Mouse (Mus musculus) right cerebral cortex, adult 18-20 months (tissue): ENCODE data around the gene Prokr1.

Source experiments
- DNase-seq: peaks from one replicate; pipeline ENCODE4 v3.0.0; 2022; ENCODE audit warnings: mixed read lengths

Gene Prokr1

DNA sequence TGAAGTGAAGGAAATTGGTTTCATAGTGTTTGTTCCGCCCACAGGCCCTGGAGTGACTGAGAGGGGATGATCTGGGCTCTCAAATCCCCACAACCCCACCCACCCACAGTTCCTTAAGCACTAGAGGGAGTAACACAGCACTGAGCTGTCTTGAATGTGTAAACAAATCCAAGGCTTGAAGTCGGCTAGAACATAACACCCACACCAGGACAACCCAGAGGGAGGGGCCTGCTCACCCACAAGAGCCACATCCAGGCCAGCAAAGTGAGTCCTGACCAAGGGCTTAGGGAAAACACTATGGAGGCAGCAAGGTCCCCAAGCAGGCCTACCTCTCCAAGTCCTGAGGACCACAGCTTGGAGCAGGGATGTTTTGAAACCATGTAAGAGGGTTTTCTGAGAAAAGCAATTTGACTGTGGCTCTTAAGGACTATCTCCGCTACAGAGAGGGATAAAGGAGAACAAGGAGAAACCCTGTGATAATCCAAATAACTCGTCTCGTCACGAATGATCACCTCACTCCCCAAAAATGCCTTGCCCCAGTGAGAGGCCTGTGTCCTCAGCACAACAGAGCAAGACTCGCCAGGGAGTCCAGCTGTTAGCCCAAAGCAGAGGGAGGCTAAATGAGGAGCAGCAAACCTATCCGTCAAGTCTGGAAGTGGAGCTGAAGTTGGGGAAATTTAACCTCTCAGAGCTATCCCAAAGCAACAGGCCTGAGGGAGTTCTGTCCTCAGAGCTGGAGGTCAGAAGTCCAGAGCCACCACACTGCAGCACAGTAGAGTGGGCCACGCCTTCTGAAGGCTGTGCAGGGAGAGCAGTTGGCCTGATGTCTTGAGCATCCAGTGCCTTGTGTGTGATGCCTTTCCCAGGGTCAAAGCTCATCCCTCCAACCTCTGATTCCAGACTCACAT, 22.6 kb downstream of the Prokr1 start:
- no peak for DNase-seq

DNA sequence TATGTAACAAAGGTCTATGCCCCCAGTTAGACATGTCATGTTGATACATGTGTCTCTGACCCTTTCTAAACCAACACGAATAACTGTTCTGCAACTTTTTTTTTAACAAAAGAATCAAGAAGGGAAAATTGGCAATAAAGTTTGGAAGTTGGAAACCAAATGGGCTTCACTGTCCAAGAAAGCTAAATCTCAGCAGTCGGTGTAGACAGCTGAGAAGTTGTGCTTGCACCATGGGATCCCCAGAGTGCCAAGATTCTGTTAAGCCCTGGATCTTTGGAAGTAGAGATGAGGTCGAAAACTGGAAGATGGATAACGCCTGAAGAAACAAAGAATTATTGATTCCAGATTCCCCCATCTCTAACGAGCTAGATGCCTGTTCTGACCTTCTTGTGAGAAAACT, 25.4 kb downstream of the Prokr1 start:
- DNase-seq = no peak

DNA sequence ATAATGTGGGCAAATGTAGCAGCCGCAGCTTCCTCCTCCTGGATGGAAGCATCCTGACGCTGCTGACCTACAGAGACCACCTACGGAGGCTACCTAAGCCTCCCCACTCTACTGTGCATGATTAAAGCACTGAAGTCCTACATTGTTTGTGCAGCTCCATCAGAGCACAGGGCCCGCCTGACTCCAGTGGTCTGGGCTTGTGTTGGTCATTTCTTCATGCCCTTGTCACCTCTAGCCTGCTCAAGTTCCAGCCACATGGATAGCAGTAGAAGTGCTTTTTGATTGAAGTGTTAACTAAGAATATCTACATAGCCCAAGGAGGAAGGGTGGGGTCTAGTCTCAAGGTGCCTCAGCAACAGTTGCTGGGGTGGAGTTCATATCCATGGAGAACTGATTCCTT, 26.2 kb downstream of the Prokr1 start:
- no peak for DNase-seq

DNA sequence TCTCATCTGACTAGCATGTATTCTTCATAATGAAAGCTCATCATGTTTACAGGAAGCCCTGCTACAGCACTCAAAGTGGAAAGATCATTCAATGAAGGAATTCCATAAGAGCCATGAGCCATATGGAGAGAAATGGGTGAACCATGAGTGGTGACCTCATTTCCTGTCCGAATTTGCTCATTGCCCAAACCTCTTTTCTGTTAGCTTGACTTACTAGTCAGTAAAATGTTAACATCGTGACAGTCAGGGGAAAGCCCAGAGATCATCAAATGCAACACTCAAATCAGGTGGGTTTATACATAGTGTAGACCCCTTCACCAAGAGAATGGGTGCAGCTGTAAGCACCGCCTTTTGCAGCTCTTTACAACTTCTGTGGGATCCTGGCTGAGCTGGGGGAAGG, 36.8 kb downstream of the Prokr1 start:
- DNase-seq = no peak

DNA sequence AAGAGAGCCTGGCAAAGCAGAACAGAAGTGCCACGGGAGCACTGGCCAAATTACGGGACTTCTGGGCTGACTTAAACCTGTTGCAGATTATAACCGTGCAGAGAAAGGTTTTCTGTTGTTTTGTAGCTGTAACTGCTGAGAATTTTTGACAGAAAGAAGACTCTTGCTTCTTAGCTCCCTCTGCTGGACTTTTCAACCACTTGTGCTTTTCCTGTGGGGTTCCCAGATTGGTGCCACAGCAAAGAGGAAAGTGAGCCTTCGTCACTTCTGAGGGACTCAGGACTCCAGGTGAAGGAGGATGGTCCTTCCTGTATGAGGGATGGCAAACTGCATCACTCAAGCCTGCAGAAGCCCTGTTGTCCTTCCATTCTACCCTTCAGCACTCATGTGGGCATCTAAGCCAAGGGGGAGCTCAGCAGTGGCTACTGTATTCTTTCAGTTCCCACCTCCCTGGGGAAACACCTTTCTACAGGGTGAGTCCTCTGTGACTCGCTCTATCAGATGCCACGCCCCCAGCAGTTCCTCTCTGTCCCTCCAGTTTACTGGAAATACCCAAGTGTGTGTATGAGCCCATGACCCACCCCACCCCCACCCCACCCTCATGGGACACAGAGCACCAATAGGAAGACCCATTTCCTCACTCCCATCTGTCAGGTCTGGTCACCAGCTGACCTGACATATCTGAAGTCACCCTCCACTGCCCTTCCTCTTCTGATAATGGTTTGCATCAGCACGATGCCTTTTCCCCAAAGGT, 38.3 kb downstream of the Prokr1 start:
- DNase-seq = no peak

DNA sequence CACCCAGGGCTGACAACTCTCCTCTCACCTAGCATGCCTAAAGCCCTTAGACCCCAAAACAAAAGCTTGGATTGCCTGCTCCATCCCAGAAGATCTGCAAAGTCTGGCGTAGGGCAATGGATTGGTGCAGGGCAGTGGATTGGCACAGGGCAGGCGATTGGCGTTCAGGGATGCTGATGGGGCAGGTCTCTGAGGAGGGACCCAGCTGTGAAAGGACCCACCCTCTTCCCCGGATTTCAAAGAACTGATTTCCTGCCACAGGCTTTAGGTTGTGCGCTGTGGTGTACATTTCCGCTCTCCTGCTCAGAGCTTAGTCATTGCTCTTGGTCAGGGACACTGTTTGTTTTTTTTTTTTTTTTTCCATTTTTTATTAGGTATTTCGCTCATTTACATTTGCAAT, 42.7 kb downstream of the Prokr1 start:
- DNase-seq = no peak

DNA sequence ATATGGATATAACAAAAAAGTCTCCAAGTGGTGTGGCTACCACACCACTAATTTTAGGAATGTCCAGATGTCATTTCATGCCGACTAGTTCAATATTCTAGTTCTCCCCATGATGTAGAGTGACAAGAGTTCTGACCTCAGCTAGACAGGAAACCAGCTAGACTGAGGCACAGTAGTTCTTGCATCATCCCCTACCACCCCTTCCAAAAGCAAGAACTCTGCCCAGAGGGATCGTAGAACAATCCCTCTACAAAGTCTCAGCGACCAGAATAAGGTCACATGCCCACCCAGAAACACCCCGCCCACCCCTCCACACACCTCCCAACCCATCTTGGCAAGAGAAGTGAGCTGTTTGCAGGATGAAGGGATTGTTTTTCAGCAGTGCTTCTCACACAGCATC, 43.1 kb downstream of the Prokr1 start:
- no peak for DNase-seq

DNA sequence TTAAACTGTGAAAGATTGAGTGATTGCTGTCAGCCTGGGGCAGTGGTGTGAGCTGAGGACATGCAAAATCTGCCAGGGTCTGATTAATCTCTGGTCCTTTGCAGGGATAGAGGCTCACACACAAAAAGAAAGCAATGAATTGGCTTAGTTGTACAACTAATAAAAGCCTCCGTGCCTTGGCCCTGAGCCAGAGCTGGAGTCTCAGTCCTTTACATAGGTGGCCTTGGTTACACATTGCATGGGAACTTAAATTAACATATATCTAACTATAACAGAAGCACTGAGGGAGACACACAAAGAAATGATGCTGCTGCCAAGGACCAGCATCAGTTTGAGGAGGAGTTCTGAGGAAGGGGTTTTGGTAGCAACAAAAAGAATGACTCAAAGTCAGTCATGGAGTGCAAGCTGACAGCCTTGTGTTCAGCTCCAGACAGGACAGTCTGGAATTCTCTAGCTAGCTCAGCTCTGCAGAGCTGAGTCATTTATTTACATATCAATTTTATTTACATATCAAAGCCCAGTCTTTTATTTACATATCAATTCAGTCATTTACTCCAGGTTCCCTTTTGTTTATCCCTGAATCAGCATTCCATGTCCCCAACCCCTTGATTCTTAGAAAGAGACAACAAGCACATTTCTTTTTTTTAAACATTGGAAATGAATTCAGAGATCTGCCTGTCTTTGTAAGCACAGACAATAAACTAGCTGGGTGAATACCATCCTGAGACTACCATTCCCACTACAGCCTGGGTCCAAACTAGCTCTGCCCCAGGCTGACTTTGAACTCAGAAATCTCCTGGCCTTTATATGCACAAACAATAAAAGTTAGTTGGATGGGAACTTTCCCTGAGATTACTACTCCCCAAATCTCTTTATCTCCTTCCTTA, 45.0 kb downstream of the Prokr1 start:
- no peak for DNase-seq

DNA sequence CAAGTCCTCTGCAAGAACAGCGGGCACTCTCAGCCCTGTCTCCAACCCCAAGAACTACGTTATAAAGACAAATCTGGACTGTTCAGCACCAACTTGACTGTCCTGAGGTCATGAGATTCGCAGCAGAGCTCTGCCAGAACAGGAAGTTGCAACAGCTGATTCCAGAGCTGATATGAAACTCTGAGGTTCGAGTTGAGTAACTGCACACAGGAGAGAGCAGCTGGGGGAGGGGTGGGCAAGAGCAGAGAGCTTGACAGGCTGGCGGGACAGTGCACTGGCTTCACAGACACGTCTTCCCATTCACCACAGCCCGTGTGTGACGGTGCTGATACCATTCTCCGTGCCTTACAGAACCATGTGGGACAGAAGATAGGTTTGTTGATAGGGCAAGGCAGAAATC, 48.5 kb downstream of the Prokr1 start:
- DNase-seq = no peak

DNA sequence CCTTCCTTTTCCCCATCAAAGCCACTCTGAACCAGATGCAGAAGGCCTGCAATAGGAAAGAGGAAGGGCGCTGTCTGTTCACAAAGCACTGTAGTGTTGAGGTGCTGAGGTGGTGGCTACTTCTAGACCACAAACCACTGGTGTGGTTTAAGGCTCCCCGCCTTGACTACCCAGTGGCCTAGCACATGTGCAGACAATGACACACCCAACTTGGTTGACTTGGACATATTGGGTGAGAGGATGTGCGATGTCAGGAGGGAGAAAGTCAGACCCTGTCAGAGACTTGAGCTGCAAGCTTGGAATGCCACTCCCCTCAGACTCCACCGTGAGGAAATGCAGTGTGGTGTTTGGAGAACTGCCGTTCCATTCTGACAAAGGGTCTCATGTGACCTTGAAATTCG, 49.4 kb downstream of the Prokr1 start:
- DNase-seq = no peak

DNA sequence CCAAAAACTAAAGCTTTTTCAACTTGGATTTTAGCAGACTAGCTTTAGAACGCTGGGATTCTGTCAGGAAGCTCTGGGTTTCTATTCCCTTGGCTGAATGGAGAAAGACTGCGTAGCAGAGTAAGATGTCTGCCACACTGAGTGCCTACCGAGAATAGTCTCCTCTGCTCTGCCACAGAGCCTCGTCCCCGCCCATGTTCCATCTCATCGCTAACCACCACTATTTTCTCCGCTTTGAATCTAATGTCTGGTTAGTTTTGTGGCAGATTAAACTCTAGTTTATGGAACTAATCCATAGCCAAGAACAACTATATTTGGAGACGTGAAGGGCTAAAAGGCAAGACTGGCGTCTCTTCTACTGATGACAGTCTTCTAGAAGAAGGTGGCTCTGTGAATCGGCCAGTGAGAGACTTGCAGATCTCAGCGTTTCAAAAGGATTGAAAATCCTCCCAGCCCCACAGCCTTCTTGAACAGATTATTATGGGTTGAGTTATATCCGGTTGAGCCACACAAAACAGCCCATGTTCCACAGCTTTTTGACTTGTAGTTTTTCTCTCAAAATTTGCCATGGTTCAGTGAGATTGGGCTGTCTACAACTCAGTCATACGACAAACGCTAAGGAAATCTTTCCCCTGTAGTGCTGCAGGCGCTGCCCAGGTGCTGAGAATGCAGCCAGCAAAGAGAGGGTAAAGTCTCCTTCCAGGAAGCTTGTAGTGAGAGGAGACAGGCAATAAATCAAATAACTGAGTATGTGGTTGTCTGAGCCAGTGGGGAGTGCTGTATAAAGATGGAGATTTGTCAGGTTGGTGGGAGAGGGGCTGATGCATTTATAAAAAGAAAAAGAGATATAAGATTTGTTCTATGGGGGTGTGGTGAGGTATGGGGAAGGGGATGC, 51.9 kb downstream of the Prokr1 start:
- no peak for DNase-seq

DNA sequence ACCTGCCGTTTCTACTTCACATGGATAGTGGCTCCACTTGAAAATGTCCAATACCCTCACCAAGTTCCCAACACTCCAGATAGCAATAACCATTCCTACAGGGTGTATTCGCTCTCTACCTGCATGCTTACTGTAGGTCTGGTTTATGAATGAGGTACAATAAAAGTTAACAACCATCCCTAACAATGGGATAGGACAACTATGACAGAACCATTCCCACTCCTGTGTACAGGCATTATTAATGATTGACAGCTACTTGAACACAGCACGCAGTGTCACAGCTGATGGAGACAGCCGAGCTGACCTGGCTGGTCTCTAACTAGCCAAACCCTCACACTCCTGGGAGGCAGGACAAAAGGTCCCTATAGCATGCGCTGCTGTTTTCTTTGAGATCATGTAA, 52.9 kb downstream of the Prokr1 start:
- no peak for DNase-seq

DNA sequence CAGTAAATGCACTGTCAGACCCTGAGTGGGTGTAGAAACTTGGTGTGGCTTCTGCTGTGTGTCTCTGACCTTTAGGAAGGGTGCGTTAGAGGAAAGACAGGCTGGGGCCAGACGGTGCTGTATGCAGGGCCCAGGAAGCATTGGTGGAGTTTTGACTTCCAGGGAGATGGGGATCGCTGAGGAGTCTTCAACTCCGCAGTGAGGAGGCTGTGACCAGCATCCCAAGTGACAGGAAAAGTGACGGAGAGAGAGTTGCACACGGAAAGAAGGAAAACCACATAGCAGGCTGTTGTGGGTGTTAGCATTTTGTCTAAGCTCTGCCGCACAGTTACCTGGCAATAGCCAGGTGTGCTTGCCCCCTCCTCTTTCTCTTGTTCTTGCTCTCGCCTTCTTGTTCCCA, 54.3 kb downstream of the Prokr1 start:
- DNase-seq = no peak

DNA sequence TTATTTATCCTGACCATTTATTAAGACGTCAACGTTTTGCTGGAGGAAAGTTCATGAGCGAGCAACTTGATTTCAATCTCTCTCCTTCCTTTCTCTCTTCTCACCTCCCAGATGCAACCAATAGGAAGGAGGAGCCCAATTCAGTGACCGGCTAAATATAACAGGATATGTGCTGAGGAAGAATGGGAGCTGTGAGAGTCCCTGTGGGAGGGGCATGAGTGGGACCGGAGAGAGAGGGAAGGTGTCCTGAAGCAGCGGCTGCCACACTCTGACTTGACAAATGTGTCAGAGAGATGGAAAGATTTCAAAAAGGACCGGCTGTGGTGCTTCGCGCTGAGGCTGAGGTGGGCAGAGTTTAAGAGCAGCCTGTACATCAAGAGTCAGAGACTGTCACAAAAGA, 54.9 kb downstream of the Prokr1 start:
- DNase-seq = peak; percentile 75

DNA sequence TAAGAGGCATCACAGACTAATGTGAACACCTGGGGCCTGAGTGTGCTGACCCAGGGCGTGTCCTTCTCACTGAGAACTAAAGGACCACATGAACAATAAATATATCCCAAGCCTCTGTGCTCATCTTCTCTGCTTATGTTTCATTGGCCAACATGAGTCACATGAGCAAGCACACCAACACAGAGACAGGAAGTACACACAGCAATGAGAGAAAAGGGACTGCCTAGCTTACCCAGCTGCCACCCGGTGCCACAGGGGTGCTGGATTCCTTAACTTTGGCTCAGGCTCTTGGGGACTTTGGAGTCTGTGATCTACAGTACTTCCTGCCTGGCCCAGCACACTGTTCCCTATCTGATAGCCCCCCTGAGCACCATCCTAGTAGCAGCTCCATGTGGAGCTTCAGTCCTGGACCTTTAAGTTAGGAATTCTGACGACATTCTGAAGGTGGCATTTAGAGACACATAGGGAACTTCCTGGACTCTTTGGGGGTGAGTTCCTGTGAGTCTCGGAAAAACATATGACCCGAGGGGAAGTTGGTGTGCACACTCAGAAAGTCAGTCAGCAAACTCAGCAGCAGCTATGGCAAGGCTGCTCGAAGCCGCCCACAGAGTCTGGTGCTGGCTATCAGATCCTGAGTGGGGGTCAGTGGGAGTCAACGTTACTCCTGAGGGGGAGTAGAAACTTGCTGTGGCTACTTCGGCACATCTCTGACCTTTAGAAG, 55.5 kb downstream of the Prokr1 start:
- no peak for DNase-seq

DNA sequence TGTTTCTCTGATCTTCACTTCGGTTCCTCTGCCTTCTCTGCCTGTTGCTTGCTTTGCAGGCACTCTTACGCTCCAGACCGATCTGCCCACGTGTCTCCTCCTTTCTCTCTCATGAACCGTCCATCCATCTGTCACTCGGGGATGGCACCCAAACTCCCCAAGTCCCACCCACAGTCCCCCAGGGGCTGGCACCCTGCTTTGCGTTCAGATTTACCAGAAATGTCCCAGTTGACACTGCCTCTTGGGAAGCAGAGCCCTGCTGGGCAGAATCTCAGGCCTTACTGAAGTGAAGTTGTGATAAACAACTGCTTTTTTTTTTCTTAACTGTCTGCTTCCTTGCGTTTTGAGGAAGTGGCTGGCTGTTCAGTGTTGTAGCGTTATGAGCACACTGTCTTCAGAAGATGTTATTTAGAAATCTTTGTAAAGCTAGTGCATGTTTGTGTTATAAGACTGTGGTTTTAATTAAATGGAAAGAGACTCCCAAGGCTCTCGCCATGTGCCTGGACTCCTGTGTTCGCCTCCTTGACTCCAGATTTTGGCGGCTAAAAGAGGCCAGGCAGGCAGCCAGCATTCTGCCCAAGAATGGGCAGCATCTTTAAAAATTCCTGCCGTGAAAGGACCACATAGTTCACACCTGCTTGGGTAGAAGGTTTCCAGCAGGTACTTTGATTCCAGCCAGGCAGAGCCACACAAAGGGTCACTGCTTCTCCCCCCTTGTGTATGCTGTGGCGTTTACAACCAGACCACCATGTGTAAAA, 57.4 kb downstream of the Prokr1 start, which contains the start of gene Arhgap25:
Gene Arhgap25, minus strand, starts transcription at position 307 of the 758 bp plus-strand sequence.
- DNase-seq = peak; percentile 50

DNA sequence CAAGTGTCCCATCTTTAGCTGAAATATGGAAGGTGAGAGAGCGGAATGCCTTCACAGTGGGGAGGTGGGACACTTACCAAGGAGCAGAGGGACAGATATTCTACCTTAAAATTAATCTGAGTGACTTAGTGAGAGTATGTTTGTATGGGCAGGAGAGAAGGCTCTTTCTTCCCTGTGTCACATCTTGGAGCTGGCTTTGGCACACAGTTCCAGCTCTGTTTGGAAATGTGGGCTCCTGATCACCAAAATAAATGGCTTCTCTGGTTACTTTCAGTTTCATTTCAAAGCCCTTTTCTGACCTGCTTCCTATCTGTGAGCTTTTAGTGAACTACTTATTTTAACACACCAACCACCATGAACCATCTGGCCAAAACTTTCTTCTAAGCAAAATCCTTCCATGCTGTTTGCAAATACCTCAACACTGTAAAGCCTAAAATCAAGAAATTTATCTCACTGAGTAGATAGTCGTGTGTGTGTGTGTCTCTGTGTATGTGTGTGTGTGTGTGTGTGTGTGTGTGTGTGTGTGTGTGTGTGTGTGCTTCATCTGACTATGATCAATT, 59.0 kb downstream of the Prokr1 start:
- DNase-seq = no peak

DNA sequence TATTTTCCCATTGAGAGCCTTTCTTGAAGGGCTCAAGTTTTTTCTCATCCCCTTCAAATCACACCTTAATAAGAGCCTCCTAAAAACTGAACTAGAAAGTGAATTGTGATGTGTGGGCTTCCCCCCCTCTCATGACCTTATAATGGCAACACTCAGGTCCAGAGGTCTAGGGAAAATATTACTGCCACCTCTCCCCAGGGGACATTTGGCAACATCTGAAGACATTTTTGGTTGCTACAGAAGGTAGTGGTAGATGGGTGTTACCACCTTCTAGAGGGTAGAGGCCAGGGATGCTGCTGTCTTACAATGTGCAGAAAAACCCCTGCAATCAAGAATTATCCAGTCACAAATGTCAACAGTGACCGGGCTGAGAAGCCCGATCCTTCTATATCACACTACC, 60.2 kb downstream of the Prokr1 start:
- no peak for DNase-seq
